Mouse (Mus musculus): ENCODE data around the gene Hspe1. TPM values are rescaled to one million over a fixed set of nuclear protein-coding genes. Genes with fewer than 3 reads are reported as not detected.

Hspe1 gene
- 10.8 and 13.1 TPM in 2 replicates for polyA plus RNA-seq (2012; rRNA removed)

DNA sequence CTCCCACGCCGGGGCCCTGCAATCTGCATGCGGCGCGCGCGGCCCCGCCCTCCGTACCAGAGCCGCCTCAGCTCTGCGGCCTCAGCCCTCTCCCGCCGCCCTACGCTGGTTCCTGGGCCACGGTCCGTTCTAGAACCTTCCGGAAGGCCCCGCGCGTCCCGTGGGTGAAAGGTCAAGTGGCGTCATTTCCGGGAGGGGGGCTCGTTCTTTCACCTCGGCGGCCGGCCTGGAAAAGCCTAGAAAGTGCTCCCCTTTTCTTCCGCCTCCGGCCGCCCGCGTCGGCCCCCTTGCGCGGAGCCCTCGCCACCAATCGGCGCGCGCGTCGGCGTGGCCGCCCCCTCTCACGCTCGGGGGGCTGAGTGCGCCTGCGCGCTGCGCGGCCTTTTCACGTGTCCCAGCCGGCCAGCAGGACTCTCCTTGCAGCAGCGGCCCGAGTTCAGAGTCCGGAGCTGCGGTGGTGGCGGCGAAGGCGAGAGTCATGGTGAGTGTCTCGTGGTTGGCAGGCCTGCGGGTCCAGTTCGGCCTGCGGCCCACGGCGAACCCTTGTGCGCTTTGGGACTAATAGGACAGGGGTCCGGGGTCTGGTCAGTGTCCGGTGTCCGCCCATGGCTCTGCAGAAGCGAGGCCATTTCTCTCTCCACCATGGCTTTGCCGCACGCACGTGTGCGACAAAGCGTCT is at the start of gene Hspe1, which contains the start of gene Hspd1:
Gene Hspe1, plus strand, starts transcription at position 201 of the 679 bp plus-strand sequence.
Gene Hspd1, minus strand, starts transcription at position 312 of the 679 bp plus-strand sequence.
- no peak for TF ChIP-seq CTCF (IDR thresholded peaks at IDR 0.05; ENCODE audit: insufficient read depth, low read length)
- TF ChIP-seq POLR2A (IDR thresholded peaks at IDR 0.05; ENCODE audit: borderline replicate concordance, extremely low read depth, low read depth, low read length), result peak; percentile 73; the same call in 1 of the 2 replicates
- peak within 1 kb of the TSS; percentile 89 for H3K4me3 ChIP-seq (replicated peaks; ENCODE audit: extremely low read depth, low read depth, low read length)
- peaks cover 11% of the 10 kb centered on the region for H3K4me1 ChIP-seq (ENCODE audit: control insufficient read depth, insufficient read depth, low read length)
- under 1% methylated on average over 76 of the region's 76 CpGs for WGBS
- DNase-seq, result peak; percentile 99

DNA sequence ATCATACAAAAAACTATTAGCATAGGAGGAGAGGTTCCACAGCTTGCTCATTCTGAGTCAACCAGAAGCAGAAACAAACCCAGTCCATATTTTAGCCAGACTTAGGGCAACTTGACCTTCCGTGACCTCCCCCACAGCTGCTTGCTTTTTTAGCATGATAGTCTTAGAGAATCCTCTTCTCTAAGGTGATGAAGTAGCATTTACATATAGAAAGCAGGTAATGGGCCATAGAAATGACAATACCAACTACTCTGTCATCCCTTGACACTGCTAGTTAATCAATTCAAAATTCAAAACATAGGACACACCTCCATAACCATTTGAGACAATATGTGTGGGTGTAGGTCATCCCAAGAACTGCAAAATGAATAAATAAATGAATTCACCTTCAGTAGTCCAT is 48.0 kb upstream of the Hspe1 start:
- Histone ChIP-seq H3K4me3 (replicated peaks; ENCODE audit: extremely low read depth, low read depth, low read length) (no peak overlapping the region), H3K4me1 (ENCODE audit: control insufficient read depth, insufficient read depth, low read length) (no peaks in the 10 kb centered on the region)
- TF ChIP-seq CTCF (IDR thresholded peaks at IDR 0.05; ENCODE audit: insufficient read depth, low read length) (no peak), POLR2A (IDR thresholded peaks at IDR 0.05; ENCODE audit: borderline replicate concordance, extremely low read depth, low read depth, low read length) (no peak)
- 85% methylated on average over 1 of the region's 1 CpGs for WGBS
- no peak for DNase-seq

DNA sequence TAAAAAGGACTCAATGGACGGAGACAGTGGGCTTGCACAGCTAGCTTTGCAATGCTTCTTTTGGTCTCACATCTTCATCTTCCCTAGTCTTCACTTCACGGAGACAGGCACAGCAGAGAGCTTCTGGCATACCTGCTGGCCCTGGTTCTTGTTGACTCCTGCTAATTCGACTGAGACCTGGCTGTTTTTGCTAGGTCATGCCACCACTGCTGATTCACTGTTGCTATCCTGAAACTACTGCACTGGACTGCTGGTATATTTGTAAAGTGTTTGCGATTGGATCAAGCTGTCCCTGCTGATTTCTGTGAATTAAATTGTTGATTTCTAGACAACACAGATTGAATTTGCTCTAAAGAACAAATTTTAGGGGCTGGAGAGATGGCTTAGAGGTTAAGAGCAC is 46.2 kb upstream of the Hspe1 start:
- TF ChIP-seq POLR2A (IDR thresholded peaks at IDR 0.05; ENCODE audit: borderline replicate concordance, extremely low read depth, low read depth, low read length) (no peak), CTCF (IDR thresholded peaks at IDR 0.05; ENCODE audit: insufficient read depth, low read length) (no peak)
- no peak for DNase-seq
- H3K4me3 ChIP-seq (replicated peaks; ENCODE audit: extremely low read depth, low read depth, low read length), result no peak overlapping the region
- WGBS, result 90% methylated on average over 4 of the region's 4 CpGs
- H3K4me1 ChIP-seq (ENCODE audit: control insufficient read depth, insufficient read depth, low read length), result no peaks in the 10 kb centered on the region

DNA sequence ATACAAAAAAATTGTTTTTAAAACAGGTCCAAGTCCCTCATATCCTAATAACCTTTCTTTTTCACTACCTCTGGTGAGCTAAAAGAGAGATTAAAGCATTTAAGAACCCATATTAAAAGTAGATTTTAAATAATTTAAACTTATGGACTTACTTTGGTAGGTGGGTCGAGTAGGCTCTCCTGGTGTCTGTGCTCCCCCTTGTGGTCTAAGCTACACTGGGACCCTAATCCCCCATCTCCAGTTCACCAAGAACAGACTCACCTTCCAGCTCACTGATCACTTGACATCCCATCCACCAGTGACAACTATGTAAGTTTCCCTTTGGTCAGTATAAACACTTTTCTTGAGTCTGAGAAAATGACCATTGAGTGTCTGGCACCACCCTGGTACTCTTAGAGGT is 45.7 kb upstream of the Hspe1 start:
- no peaks in the 10 kb centered on the region for H3K4me1 ChIP-seq (ENCODE audit: control insufficient read depth, insufficient read depth, low read length)
- WGBS, result 55% methylated on average over 1 of the region's 1 CpGs
- no peak overlapping the region for H3K4me3 ChIP-seq (replicated peaks; ENCODE audit: extremely low read depth, low read depth, low read length)
- TF ChIP-seq CTCF (IDR thresholded peaks at IDR 0.05; ENCODE audit: insufficient read depth, low read length) (0 out of 2 replicates have a peak, but pooled peaks have one; percentile 9), POLR2A (IDR thresholded peaks at IDR 0.05; ENCODE audit: borderline replicate concordance, extremely low read depth, low read depth, low read length) (no peak)
- no peak for DNase-seq

DNA sequence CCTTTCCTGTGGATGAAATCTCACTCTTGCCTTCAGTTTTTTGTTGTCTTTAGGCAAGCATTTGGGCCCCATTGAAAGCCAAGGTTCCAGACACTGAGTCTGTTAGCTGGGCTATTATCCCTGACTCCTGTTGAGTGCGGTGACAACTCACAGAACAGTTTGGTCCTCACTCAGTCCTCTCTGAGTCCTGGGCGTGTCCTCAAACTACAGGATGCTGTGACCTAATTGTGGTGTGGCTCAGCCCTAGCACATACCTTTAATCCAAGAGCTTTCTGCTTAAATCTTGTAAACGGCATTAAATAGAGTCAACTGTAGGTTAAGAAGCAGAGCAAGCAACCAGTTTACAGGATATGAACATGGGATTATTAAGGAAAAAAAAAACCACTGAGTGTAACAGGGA is 44.8 kb upstream of the Hspe1 start:
- TF ChIP-seq CTCF (IDR thresholded peaks at IDR 0.05; ENCODE audit: insufficient read depth, low read length) (no peak), POLR2A (IDR thresholded peaks at IDR 0.05; ENCODE audit: borderline replicate concordance, extremely low read depth, low read depth, low read length) (no peak)
- WGBS, result 78% methylated on average over 3 of the region's 3 CpGs
- DNase-seq, result no peak
- H3K4me1 ChIP-seq (ENCODE audit: control insufficient read depth, insufficient read depth, low read length), result no peaks in the 10 kb centered on the region
- no peak overlapping the region for H3K4me3 ChIP-seq (replicated peaks; ENCODE audit: extremely low read depth, low read depth, low read length)

DNA sequence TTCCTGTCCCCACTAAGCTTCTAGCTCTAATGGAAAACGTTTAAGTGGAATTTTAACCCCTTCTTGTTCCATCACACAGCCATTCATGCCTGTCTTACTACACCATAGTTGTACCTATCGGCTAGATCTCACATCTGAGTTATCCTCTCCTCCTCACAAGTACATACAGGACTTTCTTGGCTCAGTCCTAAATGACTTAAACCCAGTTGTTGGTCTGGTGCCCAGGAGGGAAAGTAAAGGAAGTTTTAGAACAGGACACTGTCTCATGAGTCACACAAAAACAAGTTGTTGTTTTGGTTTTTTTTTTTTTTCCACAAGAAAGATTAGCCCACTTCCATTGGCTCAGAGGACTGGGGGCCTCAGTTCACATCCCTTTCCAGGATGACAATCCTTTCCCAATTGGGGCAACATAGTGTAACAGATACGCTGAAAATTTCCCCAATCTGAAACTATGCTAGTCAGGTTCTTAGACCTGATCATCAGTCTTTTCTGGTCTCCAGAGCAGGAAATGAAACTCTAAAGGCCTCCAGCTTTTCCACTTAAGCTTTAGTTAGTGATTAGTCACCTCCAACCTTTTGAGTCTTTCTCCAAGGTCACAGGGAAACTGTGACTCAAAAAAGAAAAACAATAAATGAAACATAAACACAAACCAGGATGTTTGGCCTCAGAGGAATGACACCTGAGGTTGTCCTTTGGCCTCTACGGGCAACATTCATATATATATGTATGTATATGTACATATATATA is 38.9 kb upstream of the Hspe1 start:
- 66% methylated on average over 4 of the region's 4 CpGs for WGBS
- TF ChIP-seq POLR2A (IDR thresholded peaks at IDR 0.05; ENCODE audit: borderline replicate concordance, extremely low read depth, low read depth, low read length) (no peak), CTCF (IDR thresholded peaks at IDR 0.05; ENCODE audit: insufficient read depth, low read length) (no peak)
- H3K4me3 ChIP-seq (replicated peaks; ENCODE audit: extremely low read depth, low read depth, low read length), result no peak overlapping the region
- peaks cover 3% of the 10 kb centered on the region for H3K4me1 ChIP-seq (ENCODE audit: control insufficient read depth, insufficient read depth, low read length)
- no peak for DNase-seq

DNA sequence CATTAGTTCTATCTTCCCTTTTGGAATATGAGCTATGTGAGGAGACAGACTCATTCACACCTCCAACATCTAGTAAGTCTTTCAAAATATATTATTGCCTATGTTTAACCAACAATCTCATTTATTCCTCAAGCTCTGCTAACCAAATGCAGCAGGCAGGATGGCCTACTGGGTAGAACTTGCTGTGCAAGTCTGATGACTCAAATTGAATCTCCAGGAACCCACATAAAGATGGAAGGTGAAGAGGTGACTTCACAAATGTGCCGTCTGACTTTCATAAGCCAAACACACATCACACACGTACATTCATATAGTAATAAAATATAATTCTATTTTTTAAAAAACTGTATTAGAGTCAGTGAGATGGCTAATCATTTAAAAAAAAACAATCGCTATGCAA is 36.3 kb upstream of the Hspe1 start:
- peak overlapping the region; percentile 69 for H3K4me3 ChIP-seq (replicated peaks; ENCODE audit: extremely low read depth, low read depth, low read length)

DNA sequence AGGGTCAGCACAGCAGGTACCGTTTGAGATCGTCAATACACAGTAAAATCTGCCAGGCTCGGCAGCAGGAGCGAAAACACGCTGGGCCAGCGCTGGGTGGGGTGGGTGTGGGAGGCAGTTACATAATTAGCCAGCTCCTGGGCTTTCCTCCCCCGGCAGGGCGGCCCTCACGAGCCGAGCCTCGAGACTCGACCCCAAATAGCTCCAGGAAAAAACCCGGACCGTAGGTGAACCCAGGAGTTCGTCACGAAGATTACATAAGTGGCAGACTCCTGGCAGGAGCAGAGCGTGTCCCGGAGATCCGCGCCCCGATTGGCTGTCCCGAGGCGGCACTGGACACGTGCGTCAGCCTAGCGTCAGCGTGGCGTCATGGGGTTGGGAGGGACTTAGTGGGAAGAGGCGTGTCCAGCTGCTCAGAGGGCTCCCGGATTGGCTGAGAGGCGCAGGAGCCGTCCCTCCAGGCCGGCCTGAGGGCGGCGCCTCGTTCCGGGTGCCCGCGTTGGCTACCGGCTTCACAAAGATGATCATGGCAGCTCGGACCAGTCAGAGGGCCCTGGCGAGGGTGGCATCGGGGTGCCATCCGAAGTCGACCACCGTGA is 35.5 kb upstream of the Hspe1 start, which contains the start of gene Coq10b:
Gene Coq10b, plus strand, starts transcription at position 416 of the 599 bp plus-strand sequence.
- under 1% methylated on average over 46 of the region's 46 CpGs for WGBS
- peak within 1 kb of the TSS; percentile 70 for H3K4me3 ChIP-seq (replicated peaks; ENCODE audit: extremely low read depth, low read depth, low read length)
- TF ChIP-seq CTCF (IDR thresholded peaks at IDR 0.05; ENCODE audit: insufficient read depth, low read length) (no peak), POLR2A (IDR thresholded peaks at IDR 0.05; ENCODE audit: borderline replicate concordance, extremely low read depth, low read depth, low read length) (peak; percentile 66)
- peaks cover 6% of the 10 kb centered on the region for H3K4me1 ChIP-seq (ENCODE audit: control insufficient read depth, insufficient read depth, low read length)
- peak; percentile 100 for DNase-seq

More for the DNA sequence above, 36.3 kb upstream of the Hspe1 start:
- TF ChIP-seq CTCF (IDR thresholded peaks at IDR 0.05; ENCODE audit: insufficient read depth, low read length), result no peak
- no peak for TF ChIP-seq POLR2A (IDR thresholded peaks at IDR 0.05; ENCODE audit: borderline replicate concordance, extremely low read depth, low read depth, low read length)
- H3K4me1 ChIP-seq (ENCODE audit: control insufficient read depth, insufficient read depth, low read length), result peaks cover 6% of the 10 kb centered on the region
- WGBS, result 72% methylated on average over 3 of the region's 3 CpGs
- no peak for DNase-seq

DNA sequence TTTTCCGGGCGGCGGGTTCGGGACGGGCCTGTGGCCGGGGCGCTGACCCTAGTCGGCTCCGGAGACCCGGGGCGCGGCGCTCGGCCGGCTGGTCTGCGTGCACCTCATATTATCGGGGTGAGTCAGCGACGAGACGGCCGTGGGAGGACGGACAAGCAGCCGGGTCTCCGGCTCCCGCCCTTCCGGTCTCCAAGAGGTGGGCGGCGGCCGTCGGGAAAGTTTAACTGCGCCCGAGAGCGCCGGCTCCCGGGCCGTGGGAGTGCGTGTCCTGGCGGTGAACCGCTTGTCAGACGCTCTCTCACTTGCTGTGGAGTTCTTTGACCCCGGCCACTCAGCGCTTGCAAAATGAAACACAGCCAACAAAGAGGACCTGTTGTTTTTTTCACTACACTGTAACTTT is 34.9 kb upstream of the Hspe1 start:
- Histone ChIP-seq H3K4me3 (replicated peaks; ENCODE audit: extremely low read depth, low read depth, low read length) (peak overlapping the region; percentile 70), H3K4me1 (ENCODE audit: control insufficient read depth, insufficient read depth, low read length) (peaks cover 6% of the 10 kb centered on the region)
- DNase-seq, result no peak
- TF ChIP-seq POLR2A (IDR thresholded peaks at IDR 0.05; ENCODE audit: borderline replicate concordance, extremely low read depth, low read depth, low read length) (no peak; the same call in 1 of the 2 replicates), CTCF (IDR thresholded peaks at IDR 0.05; ENCODE audit: insufficient read depth, low read length) (no peak)
- under 1% methylated on average over 42 of the region's 42 CpGs for WGBS

Data from lung, adult 2 months (tissue).